Mouse (Mus musculus) embryonic fibroblast, embryonic 13.5 days (primary cell): ENCODE data around the gene Gm20388.

Source experiments
- CTCF ChIP-seq: IDR thresholded peaks from 2 replicates; pipeline ENCODE4 v1.5.1; 2011; ENCODE audit warnings: mild to moderate bottlenecking, control low read depth, low read length, moderate library complexity, borderline replicate concordance; ENCODE audit not compliant: insufficient read depth
- POLR2A ChIP-seq: IDR thresholded peaks from 2 replicates; pipeline ENCODE4 v1.6.1; 2011; ENCODE audit warnings: low read depth, mild to moderate bottlenecking, control low read depth, low read length, moderate library complexity

DNA sequence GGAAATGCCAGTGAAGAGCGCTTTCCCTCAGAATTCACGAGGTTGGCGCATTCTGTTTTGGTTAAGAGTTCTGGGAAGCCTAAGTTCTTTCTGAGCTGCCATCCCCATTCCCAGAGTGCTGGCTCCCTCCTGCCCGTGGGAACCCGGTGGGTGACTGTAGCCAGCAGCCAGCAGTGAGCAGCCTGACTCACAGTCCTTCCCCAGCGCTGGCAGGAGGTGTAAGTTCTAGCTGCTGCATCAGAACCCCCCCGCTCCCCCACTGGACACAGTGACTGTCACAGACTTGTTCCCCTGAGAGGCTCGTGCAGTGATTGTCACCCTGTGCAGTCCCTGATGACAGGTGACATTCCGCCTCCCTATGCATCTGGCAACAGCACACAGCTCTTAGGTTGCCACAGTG is 59.5 kb downstream of the Gm20388 start:
- TF ChIP-seq CTCF: no peak
- no peak for TF ChIP-seq POLR2A
